Mouse (Mus musculus) hindlimb bud, embryonic 11.5 days (tissue): ENCODE measurements around the gene Mex3a.

Source experiments
- DNase-seq: peaks from one replicate; pipeline ENCODE4 v3.0.0-alpha.2; 2012; ENCODE audit warnings: low read depth, low spot score; ENCODE audit errors: extremely low spot score

Mex3a gene

DNA sequence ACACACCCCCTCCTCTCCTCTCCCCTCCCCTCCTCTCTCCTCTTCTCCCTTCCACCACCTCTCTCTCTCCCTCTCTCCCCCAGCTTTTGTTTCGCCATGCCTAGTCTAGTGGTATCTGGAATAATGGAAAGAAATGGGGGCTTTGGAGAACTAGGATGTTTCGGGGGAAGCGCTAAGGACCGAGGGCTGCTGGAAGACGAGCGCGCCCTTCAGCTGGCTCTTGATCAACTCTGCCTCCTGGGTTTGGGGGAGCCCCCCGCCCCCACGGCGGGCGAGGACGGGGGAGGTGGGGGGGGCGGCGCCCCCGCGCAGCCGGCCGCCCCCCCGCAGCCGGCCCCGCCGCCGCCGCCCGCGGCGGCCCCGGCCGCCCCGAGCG is at the start of gene Mex3a:
TSS of gene Mex3a (plus strand) at position 97 of the 376 bp plus-strand sequence.
- DNase-seq = no peak

DNA sequence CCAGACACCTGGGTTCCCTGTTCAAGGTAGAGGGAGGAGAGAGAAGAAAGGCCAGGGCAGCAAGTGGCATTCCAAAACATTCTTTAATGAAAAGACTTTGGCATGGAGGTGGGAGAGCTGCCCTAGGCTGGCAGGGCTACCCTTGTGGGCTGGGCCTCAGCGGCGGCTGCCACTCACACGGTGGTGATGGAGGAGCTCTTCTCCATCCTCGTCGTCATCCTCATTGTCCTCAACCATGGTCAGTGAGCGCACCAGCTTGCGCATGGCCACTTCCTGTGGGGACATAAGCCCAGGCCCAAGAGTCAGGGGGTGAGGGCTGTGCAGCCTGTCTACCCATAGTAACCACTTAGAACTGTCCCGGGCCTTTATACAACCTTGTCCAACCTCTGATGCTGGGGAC is 49.1 kb upstream of the Mex3a start:
- DNase-seq = no peak

DNA sequence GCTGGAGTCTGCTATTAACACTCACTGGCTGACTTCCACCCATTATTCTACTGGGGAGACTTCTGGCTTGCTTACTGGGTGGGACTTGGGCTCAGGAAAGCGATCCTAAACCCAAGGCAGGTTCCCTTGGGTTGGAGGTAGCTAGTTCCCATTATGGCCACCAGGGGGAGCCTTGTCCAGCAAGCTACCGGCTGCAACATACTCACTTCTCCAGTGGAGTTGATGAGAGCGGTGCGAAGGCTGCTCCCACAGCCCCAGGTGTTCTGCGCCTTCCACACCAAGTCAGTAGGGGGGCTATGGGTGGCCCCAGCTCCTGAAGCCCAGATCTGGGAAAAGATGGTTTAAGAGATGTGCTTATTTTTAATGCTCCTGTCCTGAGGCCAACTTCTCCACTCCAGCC is 48.6 kb upstream of the Mex3a start:
- no peak for DNase-seq

DNA sequence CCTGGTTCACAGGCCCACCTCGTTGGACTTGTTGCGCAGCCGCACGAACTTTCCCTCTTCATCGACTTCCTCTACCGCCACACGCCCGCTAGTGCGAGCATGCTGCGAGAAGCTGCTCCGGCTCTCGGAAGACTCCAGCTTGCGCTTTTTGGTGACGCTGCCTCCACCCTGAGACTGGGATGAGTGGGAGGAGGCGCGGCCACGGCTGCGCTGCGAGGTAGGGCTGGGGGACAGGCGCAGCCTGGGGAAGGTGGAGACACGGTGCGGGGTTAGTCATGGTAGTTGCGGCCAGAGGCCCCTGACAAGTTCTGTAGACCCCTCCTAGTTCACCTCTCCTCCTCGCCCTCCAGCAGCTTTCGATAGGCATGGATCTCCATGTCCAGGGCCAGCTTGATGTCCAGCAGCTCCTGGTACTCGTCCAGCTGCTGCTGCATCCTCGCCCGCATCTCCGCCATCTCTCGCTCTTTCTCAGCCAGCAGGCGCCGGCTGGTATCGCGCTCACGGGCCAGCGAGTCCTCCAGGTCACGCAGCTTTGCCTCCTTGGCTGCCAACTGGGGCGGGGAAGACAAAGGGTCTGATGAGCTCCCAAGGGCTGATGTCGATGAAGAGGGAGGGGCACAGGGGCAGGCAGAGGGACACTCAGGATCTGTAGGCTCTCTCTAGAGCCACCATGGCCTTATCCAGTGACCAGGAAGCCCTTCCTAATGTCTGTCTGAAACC is 47.4 kb upstream of the Mex3a start:
- DNase-seq = no peak

DNA sequence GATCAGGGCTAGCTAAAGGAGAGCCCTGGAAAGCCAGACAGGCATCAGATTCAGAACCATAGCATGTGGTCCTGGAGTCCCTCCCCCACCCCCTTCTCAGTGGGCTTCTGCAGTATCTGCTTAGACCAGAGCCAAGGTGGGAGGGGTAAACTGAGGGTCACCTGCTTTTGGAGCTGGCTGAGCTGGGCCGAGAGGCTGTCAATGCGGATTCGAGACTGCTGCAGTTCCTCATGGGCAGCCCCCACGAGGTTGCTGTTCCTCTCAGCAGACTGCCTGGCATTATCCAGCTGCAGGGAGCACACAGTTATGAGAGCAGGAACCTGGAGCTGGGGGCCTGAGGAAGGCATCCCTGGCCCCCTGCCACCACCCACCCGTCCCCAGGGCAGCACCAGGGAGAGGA is 46.2 kb upstream of the Mex3a start:
- DNase-seq = no peak

DNA sequence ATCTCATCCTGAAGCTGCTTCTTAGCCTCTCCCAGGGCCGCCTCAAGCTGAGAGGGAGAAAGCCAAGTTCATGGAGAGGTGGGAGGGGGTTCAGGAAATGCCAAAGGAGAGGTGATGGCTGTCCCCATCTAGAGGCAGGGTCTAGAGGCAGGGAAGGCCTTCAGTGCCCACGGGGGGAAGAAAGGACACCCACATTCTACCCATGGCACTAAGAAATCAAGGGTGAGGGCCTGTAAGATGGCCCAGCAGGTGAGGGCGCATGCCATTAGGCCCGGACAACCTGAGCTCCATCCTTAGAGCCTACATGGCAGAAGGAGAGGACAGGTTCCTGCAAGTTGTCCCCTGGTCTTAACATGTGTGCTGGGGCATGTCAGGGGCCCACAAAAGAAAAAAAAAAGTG is 45.3 kb upstream of the Mex3a start:
- DNase-seq = no peak

DNA sequence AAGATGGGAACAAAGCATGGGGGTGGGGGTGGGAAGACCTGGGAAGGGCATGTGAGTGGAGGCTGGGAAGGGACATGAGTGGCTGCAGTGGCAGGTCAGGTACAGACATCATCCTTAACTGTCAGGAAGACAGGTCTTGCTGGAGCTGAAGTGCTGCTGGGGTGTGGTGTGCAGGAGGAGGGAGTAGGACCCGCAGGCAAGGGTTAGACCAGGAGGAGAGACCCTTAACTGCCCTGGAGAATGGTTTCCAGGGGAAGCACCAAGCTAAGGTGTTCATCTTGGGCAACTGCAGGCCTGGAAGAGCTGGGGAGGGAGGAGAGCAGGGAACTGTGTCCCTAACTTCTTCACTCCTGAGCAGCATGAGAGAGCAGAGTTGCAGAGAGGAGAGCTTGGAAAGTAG is 44.8 kb upstream of the Mex3a start:
- no peak for DNase-seq

DNA sequence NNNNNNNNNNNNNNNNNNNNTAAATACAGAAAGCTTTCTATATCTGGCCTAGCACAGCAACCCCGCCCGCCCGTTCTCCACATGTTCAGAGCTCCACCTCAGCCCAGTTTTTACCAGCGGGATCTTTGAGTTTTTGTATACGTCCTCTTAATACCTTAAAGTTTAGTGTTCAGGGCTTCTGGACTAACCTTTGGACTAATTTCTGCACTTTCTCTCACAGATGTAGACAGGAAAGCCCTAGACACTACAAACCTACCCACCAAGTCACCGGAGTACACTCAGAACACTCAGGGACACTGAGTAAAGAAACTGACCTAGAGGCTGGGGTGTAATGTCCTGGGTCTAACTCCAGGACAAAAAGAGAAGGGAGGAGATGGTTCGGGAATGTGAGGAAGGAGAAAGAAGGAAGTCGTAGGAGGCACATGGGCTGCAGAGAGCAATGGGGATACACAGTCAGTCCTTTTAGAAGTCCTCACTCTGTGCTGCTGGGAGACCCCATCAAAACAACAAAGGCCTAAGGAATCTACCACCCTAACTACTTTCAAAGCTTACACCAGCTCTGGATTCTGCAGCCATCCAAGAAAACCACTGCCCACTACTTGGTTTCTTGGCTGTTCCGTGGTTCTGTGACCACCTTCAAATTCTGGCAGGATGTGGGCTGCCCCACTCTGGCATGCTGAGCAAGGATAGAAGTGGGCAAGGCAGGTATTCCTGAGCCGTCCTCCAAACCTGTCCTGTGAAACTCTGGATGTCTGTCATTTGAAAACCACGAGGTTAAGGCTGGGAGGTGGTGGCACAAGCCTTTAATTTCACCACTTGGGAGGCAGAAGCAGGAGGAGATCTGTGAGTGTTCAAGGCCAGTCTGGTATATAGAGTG is 38.3 kb upstream of the Mex3a start:
- no peak for DNase-seq

DNA sequence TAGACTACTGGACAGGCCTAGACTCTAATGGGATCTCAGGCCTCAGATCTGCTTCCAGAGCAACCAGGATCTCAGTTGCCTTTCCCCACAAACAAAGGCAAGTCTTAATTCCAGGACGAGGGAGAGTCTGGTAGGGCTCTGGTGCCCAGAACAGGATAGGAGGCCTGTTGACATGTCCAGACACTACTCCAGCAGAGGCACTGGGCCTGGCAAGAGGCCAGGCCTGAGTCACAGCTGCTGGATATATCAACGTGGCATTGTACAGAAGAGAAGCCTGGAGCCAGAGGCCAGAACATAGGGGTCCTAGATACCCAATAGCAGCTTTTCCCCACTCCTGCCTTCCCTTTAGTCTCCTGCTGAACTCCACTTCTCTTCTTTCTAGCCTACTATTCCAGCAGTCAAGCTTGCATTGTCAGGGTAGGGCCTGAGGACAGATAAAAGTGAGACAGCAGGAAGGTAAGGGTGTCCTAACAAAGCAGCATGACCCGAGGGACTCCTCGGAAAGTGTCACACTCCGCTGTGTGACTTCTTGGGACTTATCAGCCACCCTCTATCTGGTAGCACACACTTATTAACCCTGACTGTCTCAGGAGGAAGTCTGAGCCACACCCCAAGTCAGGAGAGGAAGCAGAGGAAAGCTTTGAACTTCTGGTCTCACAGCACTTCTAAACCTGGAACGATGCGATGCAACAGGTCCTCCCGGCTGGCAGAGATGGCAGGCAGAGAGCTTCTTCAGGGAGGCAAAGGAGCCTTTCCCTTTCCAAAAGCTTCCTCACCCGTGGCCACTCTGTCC is 37.2 kb upstream of the Mex3a start:
- DNase-seq = no peak

DNA sequence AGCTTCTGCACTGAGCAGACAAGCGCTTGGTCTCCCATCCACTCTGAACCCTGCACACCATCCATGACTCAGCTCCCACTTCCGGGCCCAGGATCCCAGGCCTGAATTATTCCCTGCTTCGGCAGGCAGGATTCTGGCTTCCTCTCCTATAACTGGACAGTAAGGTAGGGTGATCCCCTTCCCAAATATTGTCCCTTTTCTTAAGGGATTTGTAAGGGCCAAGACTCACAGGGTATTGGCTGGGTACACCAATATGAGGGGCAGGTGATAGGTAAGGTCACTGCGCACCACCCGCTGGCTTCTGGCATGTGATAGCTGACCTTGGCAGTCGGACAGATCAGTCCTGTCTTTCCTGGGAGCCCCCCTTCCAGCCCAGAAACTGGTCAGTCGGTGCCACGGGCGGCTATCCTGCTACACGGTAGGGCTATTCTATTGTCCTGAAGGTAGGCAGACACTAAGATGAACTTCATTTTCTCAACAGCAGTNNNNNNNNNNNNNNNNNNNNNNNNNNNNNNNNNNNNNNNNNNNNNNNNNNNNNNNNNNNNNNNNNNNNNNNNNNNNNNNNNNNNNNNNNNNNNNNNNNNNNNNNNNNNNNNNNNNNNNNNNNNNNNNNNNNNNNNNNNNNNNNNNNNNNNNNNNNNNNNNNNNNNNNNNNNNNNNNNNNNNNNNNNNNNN is 36.3 kb upstream of the Mex3a start:
- DNase-seq = no peak

DNA sequence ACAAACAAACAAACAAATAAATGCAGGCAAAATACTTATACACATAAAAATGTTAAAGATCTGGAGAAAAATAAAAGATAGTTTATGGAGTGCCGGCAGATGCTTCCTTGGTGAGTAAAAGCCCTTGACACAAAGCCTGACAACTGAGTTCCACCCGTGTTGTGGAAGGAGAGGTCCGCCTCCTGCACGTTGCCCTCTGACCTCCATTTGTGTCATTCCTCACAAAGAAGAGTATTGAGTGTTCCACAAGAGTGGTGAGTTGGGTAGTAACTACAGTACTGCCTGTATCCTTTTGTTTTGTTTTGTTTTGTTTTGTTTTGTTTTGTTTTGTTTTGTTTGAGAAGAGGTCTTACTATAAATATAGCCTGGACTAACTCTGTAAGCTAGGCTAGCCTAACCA is 32.6 kb upstream of the Mex3a start:
- DNase-seq = no peak

DNA sequence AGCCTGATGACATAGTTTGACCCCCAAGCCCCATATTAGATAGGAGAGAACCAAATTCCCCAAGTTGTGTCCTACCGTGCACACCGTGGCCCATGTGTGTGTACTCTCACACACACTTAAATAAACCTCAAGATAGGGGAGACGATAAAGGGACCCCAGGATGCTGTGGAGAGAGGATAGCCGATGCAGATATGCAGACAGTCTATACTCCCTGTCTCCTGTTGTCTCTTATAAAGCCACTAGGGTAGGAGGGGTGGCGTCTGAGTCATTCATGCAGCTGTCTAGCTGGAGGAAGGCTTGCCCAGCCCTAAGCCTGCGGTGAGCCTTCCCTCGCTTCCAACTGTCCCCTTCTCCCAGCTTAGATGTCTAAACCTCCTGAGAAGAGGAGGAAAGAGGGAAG is 32.1 kb upstream of the Mex3a start:
- no peak for DNase-seq

DNA sequence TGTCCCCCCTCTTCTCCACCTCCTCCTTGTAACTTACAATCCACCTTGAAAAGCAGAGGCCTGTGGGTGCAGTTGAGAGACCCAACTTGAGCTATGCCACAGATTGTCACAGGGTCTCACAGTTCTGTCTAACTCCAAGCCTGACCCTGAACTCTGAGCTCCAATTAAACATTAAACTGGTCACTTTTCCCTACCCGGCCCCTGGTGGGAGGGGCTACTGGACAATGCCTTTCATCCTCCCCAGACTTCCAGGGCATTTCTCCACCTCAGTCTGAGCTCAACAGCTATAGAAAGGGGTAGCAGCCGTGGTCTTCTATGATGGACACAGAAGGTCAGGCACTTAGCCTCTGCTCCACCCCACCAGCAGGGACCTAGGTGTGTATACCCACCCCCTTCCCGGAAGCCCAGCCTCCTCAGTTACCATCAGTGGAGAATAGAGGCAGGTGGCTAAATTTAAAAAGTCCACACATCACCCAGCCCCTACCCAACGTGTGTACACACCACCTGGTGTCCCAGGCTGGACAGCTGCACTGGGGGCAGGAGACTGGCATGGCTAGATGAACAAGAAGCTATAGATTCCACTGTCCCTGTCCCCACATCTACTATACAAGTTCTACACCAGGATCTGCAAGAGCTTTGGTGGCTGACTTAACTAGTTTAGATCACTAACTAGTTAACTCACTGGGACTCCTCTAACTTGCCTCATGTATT is 31.4 kb upstream of the Mex3a start:
- DNase-seq = no peak

DNA sequence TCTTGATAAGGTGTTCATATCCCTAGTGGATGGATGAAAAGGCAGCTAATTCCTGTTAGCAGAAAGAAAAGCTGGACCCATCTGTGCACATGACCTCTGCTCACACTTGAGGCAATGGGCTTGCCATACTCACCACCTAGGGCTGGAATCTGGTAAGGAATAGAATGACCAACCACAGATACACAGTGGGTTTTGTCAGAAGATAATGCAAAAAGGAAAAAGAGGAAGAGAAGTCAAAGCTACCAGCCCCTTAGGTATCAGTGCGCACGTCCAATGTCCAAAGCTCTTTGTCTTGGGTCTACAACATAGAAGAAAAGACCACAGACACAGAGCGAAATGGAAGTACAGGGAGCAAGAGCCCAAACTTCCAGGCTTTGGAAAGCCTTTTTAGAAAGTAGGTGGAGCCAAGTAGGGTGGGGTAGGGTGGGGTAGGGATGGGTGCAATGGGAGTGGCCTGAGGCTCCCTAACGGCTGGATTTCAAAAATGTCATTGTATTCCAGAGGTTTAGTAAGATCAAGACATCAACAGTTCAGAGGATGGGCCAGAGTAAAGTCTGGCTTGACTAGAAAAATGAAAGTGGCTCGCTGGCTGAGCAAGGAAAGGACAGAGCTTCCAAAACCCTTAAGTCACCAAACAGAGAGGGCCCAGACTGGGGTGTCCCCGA is 30.7 kb upstream of the Mex3a start:
- no peak for DNase-seq

DNA sequence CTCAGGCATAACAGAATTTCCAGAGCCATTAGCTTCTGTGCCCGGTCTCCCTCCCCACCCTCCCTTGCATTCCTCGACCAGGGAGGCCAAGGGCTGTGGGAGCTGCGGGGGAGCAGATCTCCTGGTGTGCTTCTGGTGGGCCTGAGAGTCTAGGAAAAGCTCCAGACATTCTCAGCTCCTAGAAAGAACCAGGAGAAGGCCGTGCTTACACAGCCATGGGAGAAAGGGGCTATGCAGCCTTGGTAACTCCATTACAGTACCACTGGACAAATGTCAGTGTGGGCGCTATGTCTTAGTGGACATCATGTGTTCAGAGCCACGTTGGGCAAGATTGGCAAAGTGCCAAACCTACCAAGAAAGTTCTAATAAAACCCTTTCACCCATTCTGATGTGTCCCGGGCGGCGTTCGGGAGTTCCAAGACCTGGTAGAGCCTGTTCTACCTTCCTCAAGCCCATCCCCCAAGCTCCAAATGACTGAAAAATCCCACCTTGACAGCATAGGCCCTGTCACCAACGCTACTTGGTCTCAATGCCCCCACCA is 30.1 kb upstream of the Mex3a start:
- DNase-seq = no peak

DNA sequence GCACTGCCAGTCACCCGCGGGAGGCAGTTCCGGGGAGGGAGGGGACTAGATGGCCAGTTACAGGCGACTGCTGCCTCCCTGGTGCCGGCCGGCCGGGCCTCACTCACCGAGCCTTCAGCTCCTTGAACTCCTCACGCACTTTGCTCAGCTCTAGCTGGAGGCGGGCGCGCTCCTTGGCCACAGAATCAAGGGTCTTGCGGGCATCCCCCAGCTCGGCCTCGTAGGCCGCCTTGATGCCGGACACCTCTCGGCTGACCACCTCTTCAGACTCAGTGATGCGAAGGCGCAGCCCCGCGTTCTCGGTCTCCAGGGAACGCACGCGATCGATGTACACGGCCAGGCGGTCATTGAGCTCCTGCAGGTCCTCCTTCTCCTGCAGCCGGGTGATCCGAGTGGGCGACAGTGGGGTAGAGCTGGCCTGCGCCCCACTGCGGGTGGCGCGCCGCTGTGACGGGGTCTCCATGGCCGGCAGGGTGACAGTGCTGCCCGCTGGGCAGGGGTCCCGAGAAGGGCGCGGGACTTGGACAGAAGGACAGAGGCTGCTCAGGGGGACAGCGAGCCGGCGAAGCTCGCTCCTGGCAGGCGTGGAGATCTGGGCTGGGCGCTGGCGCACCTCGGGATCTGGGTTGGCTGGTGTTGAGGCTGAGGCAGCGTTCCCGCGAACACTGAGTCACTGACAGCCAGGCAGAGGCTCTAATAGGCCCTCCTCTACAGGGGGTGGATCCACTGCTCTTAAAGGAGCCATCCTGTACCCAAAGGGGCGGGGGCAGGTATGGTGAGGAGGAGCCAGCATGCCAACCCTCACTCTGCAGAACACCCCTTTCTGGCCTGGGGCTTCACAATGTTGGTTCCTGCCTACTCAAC is 29.3 kb upstream of the Mex3a start:
- DNase-seq = no peak

DNA sequence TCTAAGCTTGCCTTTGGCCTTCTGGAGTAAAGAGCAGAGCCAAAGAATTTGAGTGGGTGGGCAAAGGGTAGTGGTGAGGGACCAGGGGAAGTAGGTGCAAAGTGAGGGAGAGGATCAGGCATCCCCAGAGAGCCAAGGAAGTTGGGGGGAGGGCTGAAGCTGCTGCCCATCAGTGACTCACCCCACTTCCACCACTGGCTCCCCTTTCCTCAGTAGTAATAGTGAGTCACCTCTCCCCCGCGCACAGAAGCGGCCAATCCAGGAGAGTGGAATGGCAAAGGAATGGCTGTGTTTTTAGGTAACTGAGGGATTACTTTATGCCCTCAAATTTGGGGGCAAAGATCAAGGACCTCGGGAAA is 28.7 kb upstream of the Mex3a start:
- no peak for DNase-seq

DNA sequence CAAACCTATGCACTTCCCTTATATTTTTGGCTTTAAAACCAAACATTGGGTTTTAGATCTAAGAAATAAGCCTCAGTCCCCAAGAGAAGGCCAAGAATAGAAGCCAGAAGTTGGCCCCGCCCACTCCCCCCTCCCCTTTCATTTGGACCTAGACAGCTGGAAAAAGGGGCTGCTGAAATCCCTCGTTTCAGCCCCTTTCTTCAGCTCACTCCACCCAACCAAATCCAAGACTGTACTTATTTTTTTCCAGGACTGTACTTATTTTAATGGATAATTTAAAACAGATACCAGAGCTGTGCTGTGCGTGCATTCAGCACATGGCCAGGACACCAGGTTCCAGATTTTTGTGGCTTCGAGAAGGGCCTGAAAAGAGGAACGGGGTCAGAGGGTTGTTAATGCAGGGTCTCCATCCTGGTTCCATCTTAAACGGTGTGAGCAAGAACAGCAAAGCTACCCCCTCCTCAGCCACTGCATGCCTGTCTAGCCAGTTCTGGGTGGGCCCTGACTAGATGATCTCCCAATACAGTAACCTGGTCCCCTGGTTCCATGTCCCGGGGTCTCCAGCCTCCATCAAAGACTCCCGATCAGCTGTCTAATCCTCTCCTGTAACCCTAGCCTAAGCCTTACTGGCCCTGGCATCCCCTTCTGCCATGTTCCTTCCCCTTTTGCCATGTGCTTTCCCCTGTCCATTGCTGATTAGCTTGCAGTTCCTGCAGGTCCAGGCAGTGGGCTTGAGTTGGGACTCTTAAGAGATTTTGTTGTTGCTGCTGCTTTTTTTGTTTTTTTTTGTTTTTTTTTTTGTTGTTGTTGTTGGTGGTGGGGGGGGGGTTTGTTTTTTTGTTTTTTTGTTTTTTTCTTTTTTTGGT is 28.1 kb upstream of the Mex3a start:
- DNase-seq = no peak
